Mouse (Mus musculus) embryonic fibroblast, embryonic 13.5 days (primary cell): ENCODE data around the gene Atrnl1.

Experiments
- CTCF ChIP-seq: IDR thresholded peaks from 2 replicates; pipeline ENCODE4 v1.5.1; 2011; ENCODE audit warnings: mild to moderate bottlenecking, control low read depth, low read length, moderate library complexity, borderline replicate concordance; ENCODE audit not compliant: insufficient read depth
- POLR2A ChIP-seq: IDR thresholded peaks from 2 replicates; pipeline ENCODE4 v1.6.1; 2011; ENCODE audit warnings: low read depth, mild to moderate bottlenecking, control low read depth, low read length, moderate library complexity

- TF ChIP-seq CTCF (no peak), POLR2A (no peak)
Observed at GRCm38 (mm10) chr19:57655083-57655482, 44.2 kb downstream of the Atrnl1 start.
